Mouse (Mus musculus) heart, postnatal 0 days (tissue): ENCODE measurements at regions not wholly inside any gene's neighbourhood (a gene's known extent, or its start where the extent isn't known, plus 50 kb on each side); places are given as distances from the start of the nearest gene placed in this dataset.

Source experiments
- CTCF ChIP-seq: IDR thresholded peaks from 2 replicates; pipeline ENCODE4 v1.5.1; 2016; ENCODE audit warnings: antibody characterized with exemption, control low read depth, low read depth
- EP300 ChIP-seq: IDR thresholded peaks from 2 replicates; pipeline ENCODE4 v1.6.1; 2016; ENCODE audit warnings: antibody characterized with exemption, low read depth

- TF ChIP-seq CTCF, result no peak
- no peak for TF ChIP-seq EP300
These were observed 209.8 kb downstream of the Kcns3 start for GRCm38 (mm10) chr12:10941064-10941463.
